Mouse (Mus musculus): ENCODE measurements around the gene Pus10.

DNA sequence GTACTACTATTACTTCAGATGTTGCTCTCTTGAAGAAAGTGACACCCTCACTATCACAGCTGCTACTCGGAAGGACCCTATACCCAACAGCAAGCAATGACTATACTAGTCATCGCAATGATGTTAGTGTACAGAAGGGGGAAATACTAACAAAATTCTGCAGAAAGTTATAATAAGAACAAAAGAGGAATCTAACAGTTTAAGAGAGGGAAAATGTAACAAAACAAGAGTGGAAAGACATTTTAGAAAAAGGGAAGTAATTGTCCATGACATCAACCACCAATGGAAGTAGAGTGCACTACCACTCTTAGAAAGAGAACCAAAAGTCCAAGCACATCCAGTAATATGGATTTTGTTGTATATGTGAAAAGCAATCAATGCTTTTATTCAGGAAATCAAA lies 97.2 kb downstream of the Pus10 start:
- no peak for TF ChIP-seq CTCF (IDR thresholded peaks at IDR 0.05; ENCODE audit: borderline replicate concordance, insufficient read depth, low read depth, low read length)
- no peak for TF ChIP-seq POLR2A (IDR thresholded peaks at IDR 0.05; ENCODE audit: borderline replicate concordance, insufficient read depth, low read length)

Measured in cerebellum, adult 2 months (tissue).